Mouse (Mus musculus): ENCODE results near the gene Gm3233.
"Not testable (repeated sequence)": the region's sequence is repeated elsewhere in the genome, so short reads cannot be mapped to it uniquely, and the experiment has no call there.

Gene Gm3233

GRCm38 (mm10) chr10:77726186-77726585, 33.3 kb downstream of the Gm3233 start, which contains the start of gene Gm10100:
Gene Gm10100 (plus strand): TSS chr10:77726486.
- DNase-seq, result no peak

- no peak for DNase-seq
These were observed 34.6 kb downstream of the Gm3233 start for GRCm38 (mm10) chr10:77724855-77725254.

GRCm38 (mm10) chr10:77720299-77720698, 39.2 kb downstream of the Gm3233 start, which contains the start of gene Krtap12-1:
Gene Krtap12-1 (plus strand): TSS chr10:77720599.
- DNase-seq, result not testable (repeated sequence)

GRCm38 (mm10) chr10:77715507-77715906, 44.0 kb downstream of the Gm3233 start, which contains the start of gene Gm10142:
Gene Gm10142 (plus strand): TSS chr10:77715807.
- DNase-seq, result no peak

- DNase-seq, result no peak
These were observed 45.7 kb downstream of the Gm3233 start for GRCm38 (mm10) chr10:77713734-77714133.

- not testable (repeated sequence) for DNase-seq
These were observed 48.3 kb downstream of the Gm3233 start, which contains the start of gene Gm10024 for GRCm38 (mm10) chr10:77711157-77711556. Gene Gm10024 (plus strand): TSS chr10:77711457.

GRCm38 (mm10) chr10:77709831-77710230, 49.7 kb downstream of the Gm3233 start:
- no peak for DNase-seq
